Comparison of ENCODE assay signal across 10 mouse cellular contexts in genomic region chr13:51771802-51772206, GRCm38 (mm10). TPM values are rescaled to one million over a fixed set of nuclear protein-coding genes. Genes with fewer than 3 reads are reported as not detected.
A peak's percentile ranks its signal among the peaks of the same experiment; 100 is the strongest.
DNase-seq lines count a peak whose midpoint lies in the region; ATAC-seq and TF ChIP-seq lines count a peak whose summit lies in the region.
"Had no signal": no experiment of that assay in that cellular context is flagged by ENCODE, and none has a peak within 500 bp of the region (broad histone marks: within the 10 kb centered on the region; RNA-seq: fewer than 3 reads in every experiment).

No protein-coding gene starts in this region.

- no peak overlapping the region for H3K9ac ChIP-seq in hindbrain, embryonic 14.5 days
- no peak overlapping the region for H3K9ac ChIP-seq in forebrain, embryonic 14.5 days (ENCODE audit: low read length)
- H3K9ac ChIP-seq: lung, embryonic 15.5 days had no signal

- H3K36me3 ChIP-seq in hindbrain, embryonic 14.5 days (replicated peaks; ENCODE audit: control insufficient read depth, insufficient read depth), result no peaks in the 10 kb centered on the region
- no peaks in the 10 kb centered on the region for H3K36me3 ChIP-seq in forebrain, embryonic 14.5 days (ENCODE audit: control insufficient read depth, insufficient read depth, low read length)
- H3K36me3 ChIP-seq: lung, embryonic 15.5 days had no signal

- peak overlapping the region; percentile 83 for H3K27ac ChIP-seq in left cerebral cortex, adult 2 months
- no peak overlapping the region for H3K27ac ChIP-seq in hindbrain, embryonic 14.5 days
- H3K27ac ChIP-seq in forebrain, embryonic 14.5 days (ENCODE audit: low read depth, low read length), result no peak overlapping the region
- H3K27ac ChIP-seq: lung, embryonic 15.5 days had no signal

- ATAC-seq in activated CD4-positive, CD25-positive, alpha-beta regulatory T cell, adult 4 months, result no peak
- no peak for ATAC-seq in hindbrain, embryonic 14.5 days (ENCODE audit: low FRiP score)
- no peak for ATAC-seq in forebrain, embryonic 14.5 days
- ATAC-seq: CD4-positive, CD25-positive, alpha-beta regulatory T cell, adult 4 months had no signal

- no peaks in the 10 kb centered on the region for H3K9me3 ChIP-seq in hindbrain, embryonic 14.5 days (ENCODE audit: control insufficient read depth, low read length)
- H3K9me3 ChIP-seq in forebrain, embryonic 14.5 days (replicated peaks; ENCODE audit: control insufficient read depth, low read length), result no peaks in the 10 kb centered on the region
- H3K9me3 ChIP-seq: lung, embryonic 15.5 days had no signal

- no peak overlapping the region for H3K4me2 ChIP-seq in hindbrain, embryonic 14.5 days (replicated peaks)
- no peak overlapping the region for H3K4me2 ChIP-seq in forebrain, embryonic 14.5 days (ENCODE audit: low read length)
- H3K4me2 ChIP-seq: lung, embryonic 15.5 days had no signal

- DNase-seq in gastrocnemius, postnatal 25 days, result peak; percentile 42
- no peak for DNase-seq in gastrocnemius, postnatal 4 days (ENCODE audit: low spot score in 2 of 2)
- peak; percentile 7 for DNase-seq in R1 (ENCODE audit: low read depth, low spot score)
- peak; percentile 68 to 77 for DNase-seq in cerebellum, postnatal 10 days
- peak; percentile 29 to 53 for DNase-seq in left cerebral cortex, adult 2 months (ENCODE audit: extremely low spot score in 1 of 2, low spot score in 2 of 2)
- no peak for DNase-seq in hindbrain, embryonic 14.5 days (ENCODE audit: low spot score)
- no peak for DNase-seq in forebrain, embryonic 14.5 days (ENCODE audit: low spot score)

- intact Hi-C loops in left cerebral cortex, adult 2 months (cut with DNase I), result loop anchor here (5.0 kb wide), 1 partner anchor 40 kb away; no protein-coding TSS in a partner anchor

- H3K4me3 ChIP-seq in left cerebral cortex, adult 2 months, result no peak overlapping the region
- H3K4me3 ChIP-seq in hindbrain, embryonic 14.5 days (replicated peaks; ENCODE audit: low read length), result no peak overlapping the region
- H3K4me3 ChIP-seq in forebrain, embryonic 14.5 days (ENCODE audit: low read depth, low read length), result no peak overlapping the region
- H3K4me3 ChIP-seq: lung, embryonic 15.5 days had no signal

- no peaks in the 10 kb centered on the region for H3K4me1 ChIP-seq in hindbrain, embryonic 14.5 days (replicated peaks; ENCODE audit: control insufficient read depth, insufficient read depth, low read length)
- H3K4me1 ChIP-seq in forebrain, embryonic 14.5 days (ENCODE audit: control insufficient read depth, insufficient read depth, low read length), result peaks cover 4% of the 10 kb centered on the region; the same call in 1 of the 2 replicates
- H3K4me1 ChIP-seq: lung, embryonic 15.5 days had no signal

- WGBS in hindbrain, embryonic 14.5 days, result 83% methylated on average over 10 of the region's 10 CpGs
- 74% methylated on average over 10 of the region's 10 CpGs for WGBS in forebrain, embryonic 14.5 days

- H3K27me3 ChIP-seq in hindbrain, embryonic 14.5 days (ENCODE audit: control insufficient read depth, insufficient read depth, low read length), result no peaks in the 10 kb centered on the region
- H3K27me3 ChIP-seq in forebrain, embryonic 14.5 days (replicated peaks; ENCODE audit: control insufficient read depth, insufficient read depth, low read length), result no peaks in the 10 kb centered on the region
- H3K27me3 ChIP-seq: lung, embryonic 15.5 days had no signal

- no peak for TF ChIP-seq CTCF in left cerebral cortex, adult 2 months (IDR thresholded peaks at IDR 0.05)

RNA-seq across cellular contexts. Expression of gene Sema4d, which starts 21.7 kb away (rescaled TPM):
- total RNA-seq in gastrocnemius, postnatal 25 days (2021), result 100 to 1,000 TPM; 132 to 144 TPM
- total RNA-seq in gastrocnemius, postnatal 4 days (2021), result 10 to 100 TPM; 75.1 to 92.5 TPM
- total RNA-seq in left cerebral cortex, adult 2 months (2021), result 10 to 100 TPM; 69.0 to 83.6 TPM
- 100 to 1,000 TPM; 127 to 150 TPM for polyA plus RNA-seq in activated CD4-positive, CD25-positive, alpha-beta regulatory T cell, adult 4 months (2017; shearing (Covaris generic))
- polyA plus RNA-seq in hindbrain, embryonic 14.5 days (2014; fragmentation: Nextera tagmentation; extraction: Ambion mirVana), result 16.2 and 17.8 TPM in 2 replicates
- polyA plus RNA-seq in forebrain, embryonic 14.5 days (2014; fragmentation: Nextera tagmentation; extraction: Ambion mirVana), result 12.7 and 22.1 TPM in 2 replicates

Comparison
In these comparisons a context has a peak if more than half of its experiments do, and no peak if none do; other contexts are left out.
1. DNase-seq: peak in gastrocnemius, postnatal 25 days (single experiment), R1 (single experiment), cerebellum, postnatal 10 days (2 of 2) and left cerebral cortex, adult 2 months (2 of 2); none in gastrocnemius, postnatal 4 days (0 of 2), hindbrain, embryonic 14.5 days (single experiment) and forebrain, embryonic 14.5 days (single experiment).